ENCODE assay signal across 21 mouse cellular contexts in the genomic region with DNA sequence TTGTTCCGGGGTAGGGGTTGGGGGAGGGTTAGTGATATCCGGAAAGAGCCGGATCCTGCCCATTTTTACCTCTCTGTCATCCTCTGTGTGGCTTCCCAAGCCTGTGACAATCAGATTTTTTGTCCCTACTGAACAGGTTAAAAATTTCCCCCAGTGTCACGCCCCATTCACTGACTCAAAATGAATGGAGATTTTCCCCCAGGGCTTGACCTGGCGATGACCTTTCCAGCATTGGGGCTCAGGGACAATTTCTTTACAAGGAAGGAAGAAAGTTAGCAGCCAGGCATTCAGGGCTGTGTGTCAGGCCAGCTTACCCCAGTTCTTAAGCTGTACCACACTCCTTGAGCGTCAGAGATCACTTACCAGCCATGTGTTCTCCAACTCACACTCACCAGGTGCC. TPM values are rescaled to one million over a fixed set of nuclear protein-coding genes. Genes with fewer than 3 reads are reported as not detected.
"Had no signal": no experiment of that assay in that cellular context is flagged by ENCODE, and none has a peak within 500 bp of the region (broad histone marks: within the 10 kb centered on the region; RNA-seq: fewer than 3 reads in every experiment).

No protein-coding gene starts in this region.

- H3K27me3 ChIP-seq: midbrain, embryonic 12.5 days; neural tube, embryonic 12.5 days; neural tube, embryonic 15.5 days had no signal

- H3K4me1 ChIP-seq: neural tube, embryonic 15.5 days had no signal

- H3K36me3 ChIP-seq: liver, embryonic 13.5 days; midbrain, embryonic 12.5 days; neural tube, embryonic 12.5 days; neural tube, embryonic 15.5 days had no signal

- H3K27ac ChIP-seq: left cerebral cortex, adult 2 months; liver, embryonic 13.5 days; midbrain, embryonic 12.5 days; neural tube, embryonic 12.5 days; neural tube, embryonic 15.5 days; stomach, postnatal 0 days had no signal

- H3K4me2 ChIP-seq: liver, embryonic 13.5 days; midbrain, embryonic 12.5 days; neural tube, embryonic 12.5 days; neural tube, embryonic 15.5 days had no signal

- ATAC-seq: midbrain, embryonic 16.5 days had no signal

- DNase-seq: kidney, postnatal 10 days; kidney, postnatal 36 days; layer of hippocampus, postnatal 36 days; liver, embryonic 13.5 days; lung, adult 2 months; lung, postnatal 14 days; lung, postnatal 4 days; right cerebral cortex, adult 18-20 months; right cerebral cortex, postnatal 14 days; right cerebral cortex, postnatal 4 days; thymus, adult 2 months; thymus, postnatal 14 days; thymus, postnatal 4 days had no signal

- H3K9ac ChIP-seq: liver, embryonic 13.5 days; midbrain, embryonic 12.5 days; neural tube, embryonic 12.5 days; neural tube, embryonic 15.5 days had no signal

- H3K4me3 ChIP-seq: left cerebral cortex, adult 2 months; liver, embryonic 13.5 days; midbrain, embryonic 12.5 days; neural tube, embryonic 12.5 days; neural tube, embryonic 15.5 days had no signal

- H3K9me3 ChIP-seq: liver, embryonic 13.5 days; midbrain, embryonic 12.5 days; neural tube, embryonic 12.5 days; neural tube, embryonic 15.5 days had no signal

RNA-seq across cellular contexts. Expression of gene Gm9887, which starts 55.9 kb away (rescaled TPM):
- total RNA-seq: megakaryocyte progenitor cell, adult 5-6 weeks; megakaryocyte-erythroid progenitor cell, adult 5-6 weeks had no signal
